Mouse (Mus musculus): Measurements from ENCODE around the gene Xrcc5. TPM values are rescaled to one million over a fixed set of nuclear protein-coding genes. Genes with fewer than 3 reads are reported as not detected.

Gene Xrcc5
- polyA plus RNA-seq, 1 experiment from 2014 or later: 23.4 TPM

DNA sequence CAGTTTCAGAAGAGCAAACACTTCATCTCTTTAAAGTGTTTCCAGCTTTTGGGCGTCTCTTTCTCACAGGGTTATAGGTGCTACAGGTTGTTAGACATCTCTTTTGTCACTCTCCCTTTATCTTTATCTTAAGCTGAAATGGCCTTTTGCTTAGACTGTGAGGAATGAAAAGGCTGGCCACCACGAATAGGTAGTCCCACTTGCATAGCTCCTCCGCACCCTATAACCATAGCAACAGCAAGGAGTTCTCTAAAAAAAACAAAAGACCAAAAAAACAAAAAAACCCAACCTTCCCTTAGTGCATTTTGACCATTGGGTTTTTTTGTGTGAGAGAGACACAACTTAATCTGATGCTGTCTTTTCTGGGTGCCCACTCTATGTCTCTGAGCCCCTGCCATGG, 127.3 kb downstream of the Xrcc5 start:
- Histone ChIP-seq H3K4me1 (ENCODE audit: control insufficient read depth, insufficient read depth, low read length) (no peaks in the 10 kb centered on the region), H3K27ac (ENCODE audit: low read length) (no peak overlapping the region), H3K9ac (ENCODE audit: low read length) (no peak overlapping the region), H3K9me3 (replicated peaks; ENCODE audit: control insufficient read depth, low read length) (no peaks in the 10 kb centered on the region), H3K4me2 (ENCODE audit: low read depth, low read length) (no peak overlapping the region), H3K4me3 (ENCODE audit: low read length) (no peak overlapping the region), H3K27me3 (ENCODE audit: control insufficient read depth, insufficient read depth, low read length) (no peaks in the 10 kb centered on the region), H3K36me3 (ENCODE audit: control insufficient read depth, insufficient read depth) (no peaks in the 10 kb centered on the region)
- WGBS: 63% methylated on average over 3 of the region's 3 CpGs
- no peak for ATAC-seq (replicated peaks; ENCODE audit: extremely low read depth, insufficient read depth, low FRiP score)

DNA sequence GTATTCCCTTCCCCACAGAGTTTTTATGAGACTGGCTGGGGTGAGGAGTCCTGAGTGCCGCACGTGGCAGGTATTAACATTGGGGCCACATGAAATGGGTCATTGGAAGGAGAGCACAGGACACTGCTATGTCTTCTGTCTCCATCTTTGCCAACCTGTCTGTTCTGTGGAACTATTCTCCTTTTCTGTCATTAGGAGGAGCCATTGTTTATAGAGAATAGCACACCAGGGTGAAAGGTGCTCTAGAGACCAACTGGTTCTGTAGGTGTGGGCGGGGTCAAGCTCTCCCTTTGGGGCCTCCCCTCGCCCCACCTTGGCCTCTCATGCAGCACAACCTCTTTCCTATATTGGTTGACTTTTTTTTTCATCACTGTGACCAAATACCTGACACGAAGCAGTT, 129.7 kb downstream of the Xrcc5 start:
- Histone ChIP-seq H3K27ac (ENCODE audit: low read length) (no peak overlapping the region), H3K36me3 (ENCODE audit: control insufficient read depth, insufficient read depth) (no peaks in the 10 kb centered on the region), H3K4me1 (ENCODE audit: control insufficient read depth, insufficient read depth, low read length) (no peaks in the 10 kb centered on the region), H3K9me3 (replicated peaks; ENCODE audit: control insufficient read depth, low read length) (no peaks in the 10 kb centered on the region), H3K4me3 (ENCODE audit: low read length) (no peak overlapping the region), H3K27me3 (ENCODE audit: control insufficient read depth, insufficient read depth, low read length) (no peaks in the 10 kb centered on the region), H3K4me2 (ENCODE audit: low read depth, low read length) (no peak overlapping the region), H3K9ac (ENCODE audit: low read length) (no peak overlapping the region)
- no peak for ATAC-seq (replicated peaks; ENCODE audit: extremely low read depth, insufficient read depth, low FRiP score)
- 74% methylated on average over 5 of the region's 5 CpGs for WGBS

DNA sequence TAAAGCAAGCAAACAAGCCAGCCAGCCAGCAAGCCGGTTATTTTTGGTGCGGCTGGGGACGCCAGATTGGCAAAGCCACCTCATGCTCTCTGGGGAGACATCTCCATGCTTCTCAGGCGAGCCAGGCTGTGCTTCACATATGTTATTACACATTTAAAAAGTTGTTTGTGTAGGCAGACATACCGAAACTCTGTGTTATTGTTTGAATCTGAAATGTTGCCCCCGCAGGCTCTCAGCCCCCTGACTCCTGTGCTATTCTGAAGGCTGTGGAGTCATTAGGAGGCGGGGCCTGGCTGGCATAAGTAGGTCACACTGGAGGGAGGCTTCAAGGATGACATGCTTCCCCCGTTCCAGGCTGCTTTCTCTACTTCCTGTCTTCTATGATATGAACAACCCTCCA, 131.9 kb downstream of the Xrcc5 start:
- ATAC-seq (replicated peaks; ENCODE audit: extremely low read depth, insufficient read depth, low FRiP score): no peak
- WGBS: 61% methylated on average over 8 of the region's 8 CpGs
- no peaks in the 10 kb centered on the region for H3K27me3 ChIP-seq (ENCODE audit: control insufficient read depth, insufficient read depth, low read length)
- H3K4me1 ChIP-seq (ENCODE audit: control insufficient read depth, insufficient read depth, low read length): no peaks in the 10 kb centered on the region
- no peaks in the 10 kb centered on the region for H3K9me3 ChIP-seq (replicated peaks; ENCODE audit: control insufficient read depth, low read length)
- H3K4me2 ChIP-seq (ENCODE audit: low read depth, low read length): no peak overlapping the region
- H3K27ac ChIP-seq (ENCODE audit: low read length): no peak overlapping the region
- H3K9ac ChIP-seq (ENCODE audit: low read length): no peak overlapping the region
- H3K36me3 ChIP-seq (ENCODE audit: control insufficient read depth, insufficient read depth): no peaks in the 10 kb centered on the region
- no peak overlapping the region for H3K4me3 ChIP-seq (ENCODE audit: low read length)

DNA sequence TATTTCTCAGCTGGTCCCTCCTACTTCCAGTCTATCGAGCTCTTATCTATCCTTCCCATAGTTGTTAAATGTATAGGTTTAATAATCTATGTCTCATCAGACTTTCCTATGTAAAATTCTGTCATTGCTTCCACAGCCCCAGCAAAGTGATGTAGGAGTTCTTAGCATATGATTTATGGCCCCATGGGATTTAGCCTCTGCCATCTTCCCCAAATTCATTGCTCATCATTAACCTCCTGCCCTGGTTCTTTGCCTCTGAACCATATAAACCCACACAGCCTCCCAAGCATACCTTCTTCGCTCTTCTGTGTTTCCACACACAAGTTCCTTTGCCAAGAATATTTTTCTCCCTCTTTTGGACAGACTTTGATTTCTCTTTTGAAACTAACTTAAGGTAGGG, 135.5 kb downstream of the Xrcc5 start:
- 77% methylated on average over 2 of the region's 2 CpGs for whole genome bisulfite sequencing
- Histone ChIP-seq H3K36me3 (ENCODE audit: control insufficient read depth, insufficient read depth) (no peaks in the 10 kb centered on the region), H3K4me2 (ENCODE audit: low read depth, low read length) (no peak overlapping the region), H3K9me3 (replicated peaks; ENCODE audit: control insufficient read depth, low read length) (no peaks in the 10 kb centered on the region), H3K4me3 (ENCODE audit: low read length) (no peak overlapping the region), H3K27ac (ENCODE audit: low read length) (no peak overlapping the region), H3K4me1 (ENCODE audit: control insufficient read depth, insufficient read depth, low read length) (no peaks in the 10 kb centered on the region), H3K9ac (ENCODE audit: low read length) (no peak overlapping the region), H3K27me3 (ENCODE audit: control insufficient read depth, insufficient read depth, low read length) (no peaks in the 10 kb centered on the region)
- ATAC-seq (replicated peaks; ENCODE audit: extremely low read depth, insufficient read depth, low FRiP score): no peak

Other genes starting within 250 kb of the Xrcc5 start
- 9.5 and 18.8 TPM in 2 replicates for gene Mreg, start 95.1 kb upstream of the Xrcc5 start, polyA plus RNA-seq (2015; fragmentation: Nextera tagmentation; extraction: Ambion mirVana)
- 22.9 and 23.4 TPM in 2 replicates for gene Pecr, start 23.1 kb upstream of the Xrcc5 start, polyA plus RNA-seq (2015; fragmentation: Nextera tagmentation; extraction: Ambion mirVana)
- gene Tmem169, start 23.1 kb upstream of the Xrcc5 start, polyA plus RNA-seq (2015; fragmentation: Nextera tagmentation; extraction: Ambion mirVana): 2.0 and 3.4 TPM in 2 replicates
- gene March4, start 229.5 kb downstream of the Xrcc5 start, polyA plus RNA-seq (2015; fragmentation: Nextera tagmentation; extraction: Ambion mirVana): not detected in 2 replicates

All from heart, embryonic 16.5 days (tissue).